Mouse (Mus musculus) liver, embryonic 14.5 days (tissue): Measurements from ENCODE around the gene Rabep1. TPM values are rescaled to one million over a fixed set of nuclear protein-coding genes. Genes with fewer than 3 reads are reported as not detected.
A peak's percentile ranks its signal among the peaks of the same experiment; 100 is the strongest.

Source experiments
- ATAC-seq: fragments of 200-750 bp; cut with Nextera tagmentation; 2 replicates; pipeline ENCODE4 v1.8.0; 2017; ENCODE audit warnings: moderate number of reproducible peaks, mild to moderate bottlenecking, moderate library complexity; ENCODE audit not compliant: insufficient read depth
- DNase-seq, 3 experiments: peaks; one replicate each; pipeline ENCODE4 v3.0.0-alpha.2; 2012 to 2013; ENCODE audit warnings: low read depth in 3 of 3, low spot score in 3 of 3
- H3K27ac ChIP-seq: fragments of 300-500 bp; sonication (generic); 2 replicates; pipeline ENCODE4 v1.5.1; 2014; ENCODE audit warnings: moderate library complexity, mild to moderate bottlenecking, control low read depth, inconsistent platforms
- H3K27me3 ChIP-seq: fragments of 300-500 bp; sonication (generic); 2 replicates; pipeline ENCODE4 v1.6.1; 2014; ENCODE audit warnings: mild to moderate bottlenecking, low read length, moderate library complexity; ENCODE audit not compliant: control insufficient read depth, insufficient read depth
- H3K36me3 ChIP-seq: fragments of 300-500 bp; sonication (generic); replicated peaks from 2 replicates; pipeline ENCODE4 v1.6.1; 2014; ENCODE audit warnings: low read depth; ENCODE audit not compliant: control insufficient read depth, insufficient read depth
- H3K4me1 ChIP-seq, 2 experiments: fragments of 200-500 bp in 1 of 2; fragments of 300-500 bp in 1 of 2; sonication (generic) in 1 of 2; replicated peaks; 2 replicates each; pipeline ENCODE4 v1.6.1; 2012 to 2014; ENCODE audit warnings: antibody characterized with exemption in 1 of 2, inconsistent platforms in 1 of 2, low read length in 1 of 2; ENCODE audit not compliant: control insufficient read depth in 2 of 2, insufficient read depth in 2 of 2
- H3K4me2 ChIP-seq: fragments of 300-500 bp; sonication (generic); 2 replicates; pipeline ENCODE4 v1.6.1; 2014; ENCODE audit warnings: low read depth, mild to moderate bottlenecking, control low read depth, moderate library complexity
- H3K4me3 ChIP-seq, 2 experiments: fragments of 200-500 bp in 1 of 2; fragments of 300-500 bp in 1 of 2; sonication (generic) in 1 of 2; 2 replicates each; pipeline ENCODE4 v1.5.1; 2012 to 2014; ENCODE audit warnings: low read depth in 2 of 2, low read length in 2 of 2, mild to moderate bottlenecking in 2 of 2, control low read depth in 1 of 2, inconsistent platforms in 1 of 2, moderate library complexity in 1 of 2; ENCODE audit not compliant: insufficient read depth in 1 of 2
- H3K9ac ChIP-seq: fragments of 300-500 bp; sonication (generic); replicated peaks from 2 replicates; pipeline ENCODE4 v1.6.1; 2014; ENCODE audit warnings: mild to moderate bottlenecking, control low read depth, moderate library complexity
- H3K9me3 ChIP-seq: fragments of 300-500 bp; sonication (generic); 2 replicates; pipeline ENCODE4 v1.6.1; 2016; ENCODE audit warnings: low read length, mixed read lengths; ENCODE audit not compliant: control insufficient read depth
- CTCF ChIP-seq: IDR thresholded peaks from 2 replicates; pipeline ENCODE4 v1.5.1; 2016; ENCODE audit warnings: antibody characterized with exemption, low read depth, control low read depth
- EP300 ChIP-seq: IDR thresholded peaks from 2 replicates; pipeline ENCODE4 v1.6.1; 2016; ENCODE audit warnings: antibody characterized with exemption, low read depth
- WGBS: fragments of 180-500 bp; shearing (Covaris S2); extraction: QIAGEN DNeasy Blood & Tissue Kit; methylation state at CpG from one replicate; pipeline ENCODE4 v1.1.7; 2014; ENCODE audit not compliant: insufficient replicate concordance; 5-methylcytosine and 5-hydroxymethylcytosine counted together
- polyA plus RNA-seq, 2 experiments: library from polyadenylated mRNA; depleted of rRNA in 1 of 2; stranded (reverse) in 1 of 2; unstranded in 1 of 2; fragments of >200 nt; fragmentation: Nextera tagmentation in 1 of 2; extraction: Ambion mirVana in 1 of 2; gene quantifications; 2 replicates each; pipeline versions ENCODE4 v1.2.1 to v1.2.3; 2012 to 2014

Rabep1 gene
- polyA plus RNA-seq, 2 experiments, result 3.7 to 9.1 TPM

- DNase-seq, result no peak
- Histone ChIP-seq H3K4me2 (no peak overlapping the region), H3K4me1 (peaks cover 6 to 20% of the 10 kb centered on the region in 2 experiments), H3K9ac (no peak overlapping the region), H3K27ac (no peak overlapping the region), H3K36me3 (no peaks in the 10 kb centered on the region), H3K9me3 (no peaks in the 10 kb centered on the region), H3K27me3 (no peaks in the 10 kb centered on the region), H3K4me3 (no peak overlapping the region)
- WGBS, result 28% methylated on average over 4 of the region's 4 CpGs
- no peak for ATAC-seq
- no peak for TF ChIP-seq EP300
- no peak for TF ChIP-seq CTCF
These were observed 1.6 kb upstream of the Rabep1 start for GRCm38 (mm10) chr11:70842983-70843382.

GRCm38 (mm10) chr11:70843701-70844551 lies 652 bp upstream of the Rabep1 start:
- Histone ChIP-seq H3K9me3 (no peaks in the 10 kb centered on the region), H3K27me3 (no peaks in the 10 kb centered on the region), H3K36me3 (no peaks in the 10 kb centered on the region), H3K27ac (no peak overlapping the region), H3K4me3 (peak overlapping the region; percentile 75 to 96), H3K9ac (peak overlapping the region; percentile 60), H3K4me1 (peaks cover 6 to 20% of the 10 kb centered on the region in 2 experiments), H3K4me2 (peak overlapping the region; percentile 83)
- no peak for ATAC-seq
- WGBS, result 28% methylated on average over 12 of the region's 12 CpGs
- no peak for DNase-seq
- TF ChIP-seq EP300, result no peak
- no peak for TF ChIP-seq CTCF

- H3K36me3 ChIP-seq, result no peaks in the 10 kb centered on the region
- no peak for TF ChIP-seq EP300
- TF ChIP-seq CTCF, result no peak
- H3K9me3 ChIP-seq, result no peaks in the 10 kb centered on the region
- 2% methylated on average over 19 of the region's 19 CpGs for WGBS
- peak overlapping the region; percentile 83 for H3K4me2 ChIP-seq
- H3K4me3 ChIP-seq, result peak overlapping the region; percentile 75 to 96
- H3K4me1 ChIP-seq, result peaks cover 6 to 22% of the 10 kb centered on the region in 2 experiments
- DNase-seq, result peak in 1 of 3 experiments; percentile 23
- H3K9ac ChIP-seq, result peak overlapping the region; percentile 60
- peak overlapping the region; percentile 23 for H3K27ac ChIP-seq
- peak; percentile 14 for ATAC-seq
- no peaks in the 10 kb centered on the region for H3K27me3 ChIP-seq
These were observed 940 bp downstream of the Rabep1 start for GRCm38 (mm10) chr11:70845457-70845978.

- 6% methylated on average over 2 of the region's 2 CpGs for WGBS
- Histone ChIP-seq H3K27ac (no peak overlapping the region), H3K9me3 (no peaks in the 10 kb centered on the region), H3K4me2 (peak overlapping the region; percentile 83), H3K9ac (peak overlapping the region; percentile 60), H3K4me3 (peak overlapping the region; percentile 75 to 96), H3K4me1 (peaks cover 6 to 22% of the 10 kb centered on the region in 2 experiments), H3K36me3 (no peaks in the 10 kb centered on the region), H3K27me3 (no peaks in the 10 kb centered on the region)
- TF ChIP-seq CTCF, result no peak
- no peak for TF ChIP-seq EP300
- DNase-seq (no peak), ATAC-seq (no peak)
These were observed 1.5 kb downstream of the Rabep1 start for GRCm38 (mm10) chr11:70846029-70846428.

- no peak overlapping the region for H3K4me2 ChIP-seq
- WGBS, result 82% methylated on average over 1 of the region's 1 CpGs
- no peaks in the 10 kb centered on the region for H3K36me3 ChIP-seq
- no peaks in the 10 kb centered on the region for H3K9me3 ChIP-seq
- no peak overlapping the region for H3K27ac ChIP-seq
- no peak overlapping the region for H3K9ac ChIP-seq
- DNase-seq (no peak), ATAC-seq (no peak)
- H3K4me1 ChIP-seq, result 0 out of 4 replicates have a peak, but pooled peaks cover 0 to 5% of the 10 kb centered on the region in 2 experiments
- TF ChIP-seq CTCF (no peak), EP300 (no peak)
- no peaks in the 10 kb centered on the region for H3K27me3 ChIP-seq
- no peak overlapping the region for H3K4me3 ChIP-seq
These were observed 15.8 kb downstream of the Rabep1 start for GRCm38 (mm10) chr11:70860371-70860770.
